Mouse (Mus musculus) spleen, adult 2 months (tissue): ENCODE results near the gene Tmem200b. TPM values are rescaled to one million over a fixed set of nuclear protein-coding genes. Genes with fewer than 3 reads are reported as not detected.
A peak's percentile ranks its signal among the peaks of the same experiment; 100 is the strongest.

ENCODE experiments used
- DNase-seq, 2 experiments: peaks; one replicate each; pipeline versions ENCODE4 v3.0.0 to v3.0.0-alpha.2; 2012 to 2021; ENCODE audit warnings: low spot score in 2 of 2, low read depth in 1 of 2
- H3K27ac ChIP-seq: fragments of 200-500 bp; 2 replicates; pipeline ENCODE4 v1.5.1; 2012; ENCODE audit warnings: low read length, inconsistent platforms; ENCODE audit not compliant: insufficient read depth
- H3K27me3 ChIP-seq: fragments of 200-500 bp; 2 replicates; pipeline ENCODE4 v1.6.1; 2012; ENCODE audit warnings: mild to moderate bottlenecking, moderate library complexity, low read length, inconsistent platforms; ENCODE audit not compliant: control insufficient read depth, insufficient read depth
- H3K36me3 ChIP-seq: fragments of 200-500 bp; 2 replicates; pipeline ENCODE4 v1.6.1; 2012; ENCODE audit warnings: mild to moderate bottlenecking, low read length, inconsistent platforms; ENCODE audit not compliant: control insufficient read depth, insufficient read depth
- H3K4me1 ChIP-seq: fragments of 200-500 bp; 2 replicates; pipeline ENCODE4 v1.6.1; 2011; ENCODE audit warnings: inconsistent platforms; ENCODE audit not compliant: control insufficient read depth, insufficient read depth, insufficient read length
- H3K4me3 ChIP-seq: fragments of 200-500 bp; 2 replicates; pipeline ENCODE4 v1.5.1; 2011; ENCODE audit warnings: mild to moderate bottlenecking, inconsistent platforms; ENCODE audit not compliant: insufficient read depth, insufficient read length; ENCODE audit errors: extremely low read depth
- CTCF ChIP-seq: fragments of 200-500 bp; IDR thresholded peaks from 2 replicates; pipeline ENCODE4 v1.5.1; 2011; ENCODE audit warnings: mild to moderate bottlenecking, inconsistent platforms; ENCODE audit not compliant: insufficient read depth, insufficient read length, insufficient replicate concordance; ENCODE audit errors: extremely low read depth
- POLR2A ChIP-seq: fragments of 200-500 bp; IDR thresholded peaks from 2 replicates; pipeline ENCODE4 v1.6.1; 2011; ENCODE audit warnings: low read depth, low read length, inconsistent platforms
- WGBS: fragments of 180-500 bp; shearing (Covaris S2); methylation state at CpG from one replicate; pipeline ENCODE4 v1.1.7; 2018; 5-methylcytosine and 5-hydroxymethylcytosine counted together
- polyA plus RNA-seq: library from polyadenylated mRNA; depleted of rRNA; stranded (reverse); fragments of >200 nt; gene quantifications from 2 replicates; pipeline ENCODE4 v1.2.3, GENCODE M21; 2012

Gene Tmem200b
- polyA plus RNA-seq, 1 experiment = 11.4 TPM

DNA sequence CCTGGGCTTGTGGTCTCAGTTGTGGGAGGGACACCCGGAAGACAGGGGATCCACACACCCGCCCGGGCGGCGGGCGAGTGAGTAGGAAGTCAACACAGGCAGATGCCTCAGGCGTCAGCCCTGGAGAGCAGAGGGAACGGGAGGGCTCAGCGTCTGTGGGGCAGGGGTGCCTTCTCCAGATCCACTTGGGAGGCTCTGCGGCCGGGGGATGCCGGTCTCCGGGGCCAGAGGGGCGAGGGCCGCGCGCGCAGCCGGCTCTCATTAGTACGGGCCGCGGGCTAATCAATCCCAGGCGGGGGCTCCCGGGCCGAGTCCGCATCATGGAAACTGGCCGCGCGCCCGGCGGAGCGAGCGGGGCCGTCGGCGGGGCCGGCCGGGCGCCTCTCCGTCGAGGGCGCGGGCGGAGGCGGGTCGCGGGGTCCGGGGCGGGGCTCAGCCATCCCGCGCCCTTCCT, 1.4 kb upstream of the Tmem200b start:
- H3K27ac ChIP-seq = peak overlapping the region; percentile 43
- H3K36me3 ChIP-seq = peaks cover 15% of the 10 kb centered on the region
- H3K4me3 ChIP-seq = peak overlapping the region; percentile 9
- peaks cover 26% of the 10 kb centered on the region for H3K27me3 ChIP-seq
- DNase-seq = no peak
- 7% methylated on average over 50 of the region's 51 CpGs for WGBS
- peaks cover 7% of the 10 kb centered on the region; the same call in 1 of the 2 replicates for H3K4me1 ChIP-seq
- TF ChIP-seq POLR2A = no peak

DNA sequence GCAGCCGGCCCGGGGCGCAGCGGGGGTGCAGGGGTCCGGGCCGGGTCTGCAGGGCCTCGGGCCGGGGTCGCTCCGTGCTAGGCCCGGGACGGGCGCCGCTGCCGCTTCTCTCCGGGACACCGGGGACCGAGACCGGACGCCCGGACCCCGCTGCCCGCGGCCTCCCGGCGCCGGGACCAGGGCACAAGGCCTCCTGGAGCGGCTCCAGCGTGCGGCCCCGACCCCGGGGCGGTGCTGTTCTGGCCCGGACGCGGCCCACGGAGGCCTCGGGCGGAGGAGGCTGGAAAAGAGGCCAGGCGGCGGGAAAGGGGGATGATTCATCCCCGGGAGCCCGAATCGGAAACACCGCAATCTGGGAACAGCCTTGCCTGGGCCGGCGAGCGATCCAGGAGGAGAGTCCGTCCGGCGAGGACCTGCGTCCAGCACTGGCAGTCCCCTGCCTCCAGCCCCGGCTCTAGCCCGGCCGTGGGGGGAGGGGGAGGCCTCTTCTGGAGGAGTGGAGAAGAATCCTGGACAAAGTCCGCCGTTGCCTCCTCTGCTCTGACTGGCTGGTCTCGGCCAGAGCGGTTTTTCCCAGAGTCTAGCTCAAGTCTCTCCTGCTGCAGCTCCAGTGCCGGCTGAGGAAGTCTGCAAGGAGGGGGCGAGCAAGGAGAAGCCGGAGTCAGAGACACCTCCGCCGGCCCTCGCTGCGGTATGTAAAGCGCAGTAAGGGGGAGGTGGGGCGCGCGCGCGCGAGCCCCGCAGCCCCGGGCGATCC, 798 bp upstream of the Tmem200b start:
- Histone ChIP-seq H3K36me3 (peaks cover 20% of the 10 kb centered on the region), H3K27me3 (peaks cover 25% of the 10 kb centered on the region), H3K4me1 (peaks cover 7% of the 10 kb centered on the region; the same call in 1 of the 2 replicates), H3K4me3 (peak overlapping the region; percentile 46; the same call in 1 of the 2 replicates), H3K27ac (peak overlapping the region; percentile 60; the same call in 1 of the 2 replicates)
- no peak for DNase-seq
- TF ChIP-seq POLR2A = no peak
- TF ChIP-seq CTCF = no peak
- 3% methylated on average over 62 of the region's 76 CpGs for WGBS

DNA sequence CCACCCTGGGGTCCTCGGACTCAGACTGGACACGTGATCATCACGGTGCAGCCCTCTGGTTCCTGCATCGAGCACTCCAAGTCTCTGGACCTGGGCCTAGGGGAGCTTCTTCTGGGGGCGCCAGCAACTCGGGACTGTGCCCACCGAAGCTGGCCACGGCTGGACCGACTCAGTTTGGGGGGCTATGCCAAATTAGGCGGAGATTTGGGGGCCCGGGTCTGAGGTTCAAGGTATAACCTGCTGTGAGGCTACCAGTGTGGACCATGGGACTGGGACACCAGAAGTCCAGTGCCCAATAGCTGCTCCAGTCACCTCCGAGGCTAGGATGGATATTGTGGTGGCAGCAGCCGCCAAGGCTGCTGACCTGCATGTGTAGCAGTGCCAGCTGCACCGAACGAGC, 833 bp downstream of the Tmem200b start:
- TF ChIP-seq CTCF (no peak), POLR2A (no peak)
- H3K27me3 ChIP-seq = peaks cover 25% of the 10 kb centered on the region
- no peak overlapping the region for H3K27ac ChIP-seq
- peaks cover 7% of the 10 kb centered on the region; the same call in 1 of the 2 replicates for H3K4me1 ChIP-seq
- peaks cover 37% of the 10 kb centered on the region for H3K36me3 ChIP-seq
- WGBS = 75% methylated on average over 15 of the region's 15 CpGs
- no peak for DNase-seq
- no peak overlapping the region for H3K4me3 ChIP-seq

DNA sequence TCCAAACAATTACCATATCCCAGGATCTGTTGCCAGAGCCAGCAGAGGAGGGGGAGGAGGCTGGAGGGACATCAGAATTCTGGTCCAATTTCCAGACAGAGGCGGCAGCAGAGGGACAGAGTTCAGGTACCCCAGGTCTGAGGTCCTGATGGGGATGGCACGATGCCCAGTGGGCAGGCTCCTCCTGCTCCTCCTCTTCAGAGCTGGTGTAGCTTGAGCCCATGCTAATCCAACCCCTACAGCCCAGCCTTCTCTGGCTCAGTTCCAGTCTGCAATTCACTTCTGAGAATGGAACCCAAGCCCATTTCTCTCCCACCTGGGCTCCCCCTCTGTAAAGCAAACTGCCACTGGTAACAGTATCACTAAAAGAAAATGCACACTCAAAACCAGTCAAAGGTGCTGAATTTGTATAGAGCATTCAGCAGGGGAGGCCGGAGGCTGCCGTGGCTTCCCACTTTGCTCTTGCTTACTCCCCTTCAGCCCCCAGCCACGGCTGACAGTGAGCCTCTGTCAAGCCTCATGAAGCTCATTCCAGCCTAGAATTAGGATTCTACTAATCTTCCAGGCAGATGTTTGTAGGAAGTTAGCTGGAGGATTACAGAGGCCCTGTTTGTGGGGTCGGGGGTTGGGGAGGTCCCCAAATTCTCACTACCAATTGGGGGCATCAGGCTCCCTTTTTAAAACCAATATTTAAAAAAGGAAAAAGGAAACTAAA, 2.7 kb downstream of the Tmem200b start:
- Histone ChIP-seq H3K4me1 (peaks cover 7% of the 10 kb centered on the region; the same call in 1 of the 2 replicates), H3K36me3 (peaks cover 43% of the 10 kb centered on the region), H3K27me3 (peaks cover 25% of the 10 kb centered on the region), H3K4me3 (no peak overlapping the region), H3K27ac (no peak overlapping the region)
- no peak for DNase-seq
- WGBS = 89% methylated on average over 6 of the region's 6 CpGs
- TF ChIP-seq CTCF (no peak), POLR2A (no peak)

DNA sequence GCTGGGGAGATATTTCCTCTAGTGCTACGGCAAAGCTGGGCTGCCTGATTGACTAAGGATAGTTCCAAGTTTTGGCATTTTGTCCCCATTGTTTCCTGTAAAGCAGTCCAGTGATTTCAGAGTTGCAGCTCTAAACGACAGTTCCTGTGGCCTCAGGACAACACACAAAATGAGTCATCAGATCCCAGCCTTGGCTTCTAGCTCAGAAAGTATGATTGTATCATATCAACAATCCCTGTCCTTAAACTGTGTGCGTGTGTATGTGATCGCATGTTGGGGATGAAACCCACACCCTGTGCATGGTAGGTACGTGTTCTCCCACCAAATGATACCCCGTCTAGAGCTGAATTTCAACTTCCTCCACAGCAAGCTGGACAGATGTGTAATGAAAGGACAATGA, 7.6 kb downstream of the Tmem200b start:
- no peak overlapping the region for H3K27ac ChIP-seq

DNA sequence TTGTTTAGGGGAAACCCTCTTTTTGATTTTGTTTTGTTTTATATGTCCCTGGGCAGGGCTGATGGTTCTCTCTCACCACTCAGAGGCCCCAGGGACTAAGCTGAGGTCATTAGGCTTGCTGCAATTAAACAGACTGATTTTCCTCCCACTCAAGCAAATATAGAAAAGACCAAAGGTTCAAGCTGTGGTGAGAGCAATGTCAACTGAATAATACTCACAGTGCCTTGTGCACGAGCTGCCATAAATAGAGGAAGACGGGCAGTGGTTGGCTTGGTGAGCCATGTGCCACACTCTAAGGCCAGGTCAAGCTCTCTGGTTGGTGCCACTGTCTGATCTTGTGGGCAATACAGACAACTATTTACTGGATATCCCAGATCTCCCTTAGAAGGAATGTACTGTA, 17.9 kb downstream of the Tmem200b start:
- 93% methylated on average over 2 of the region's 2 CpGs for whole genome bisulfite sequencing
- peaks cover 5% of the 10 kb centered on the region; the same call in 1 of the 2 replicates for H3K36me3 ChIP-seq
- no peaks in the 10 kb centered on the region for H3K4me1 ChIP-seq
- H3K27ac ChIP-seq = no peak overlapping the region
- DNase-seq = no peak
- no peak overlapping the region for H3K4me3 ChIP-seq
- TF ChIP-seq CTCF (no peak), POLR2A (no peak)
- no peaks in the 10 kb centered on the region for H3K27me3 ChIP-seq

More for the DNA sequence above, 7.6 kb downstream of the Tmem200b start:
- Histone ChIP-seq H3K4me1 (no peaks in the 10 kb centered on the region), H3K36me3 (peaks cover 44% of the 10 kb centered on the region), H3K27me3 (no peaks in the 10 kb centered on the region), H3K4me3 (no peak overlapping the region)
- 93% methylated on average over 6 of the region's 6 CpGs for WGBS
- TF ChIP-seq POLR2A (no peak), CTCF (no peak)
- DNase-seq = no peak
